Mouse (Mus musculus) heart, embryonic 16.5 days (tissue): ENCODE results near the gene Ppp2r5e. TPM values are rescaled to one million over a fixed set of nuclear protein-coding genes. Genes with fewer than 3 reads are reported as not detected.
A peak's percentile ranks its signal among the peaks of the same experiment; 100 is the strongest.

ENCODE experiments used
- ATAC-seq: fragments of 200-750 bp; cut with Nextera tagmentation; replicated peaks from 2 replicates; pipeline ENCODE4 v1.8.0; 2017; ENCODE audit warnings: moderate number of reproducible peaks; ENCODE audit not compliant: insufficient read depth, low FRiP score; ENCODE audit errors: extremely low read depth
- H3K27ac ChIP-seq: fragments of 300-500 bp; sonication (generic); 2 replicates; pipeline ENCODE4 v1.5.1; 2014; ENCODE audit warnings: mild to moderate bottlenecking, low read length, control low read depth, moderate library complexity
- H3K27me3 ChIP-seq: fragments of 300-500 bp; sonication (generic); 2 replicates; pipeline ENCODE4 v1.6.1; 2014; ENCODE audit warnings: low read length, mixed read lengths; ENCODE audit not compliant: control insufficient read depth, insufficient read depth
- H3K36me3 ChIP-seq: fragments of 300-500 bp; sonication (generic); 2 replicates; pipeline ENCODE4 v1.6.1; 2014; ENCODE audit not compliant: control insufficient read depth, insufficient read depth
- H3K4me1 ChIP-seq: fragments of 300-500 bp; sonication (generic); 2 replicates; pipeline ENCODE4 v1.6.1; 2014; ENCODE audit warnings: low read length, mixed read lengths; ENCODE audit not compliant: control insufficient read depth, insufficient read depth
- H3K4me2 ChIP-seq: fragments of 300-500 bp; sonication (generic); 2 replicates; pipeline ENCODE4 v1.6.1; 2014; ENCODE audit warnings: low read depth, mild to moderate bottlenecking, control low read depth, low read length
- H3K4me3 ChIP-seq: fragments of 300-500 bp; sonication (generic); 2 replicates; pipeline ENCODE4 v1.5.1; 2014; ENCODE audit warnings: mild to moderate bottlenecking, control low read depth, low read length
- H3K9ac ChIP-seq: fragments of 300-500 bp; sonication (generic); 2 replicates; pipeline ENCODE4 v1.6.1; 2014; ENCODE audit warnings: low read length, control low read depth
- H3K9me3 ChIP-seq: fragments of 300-500 bp; sonication (generic); replicated peaks from 2 replicates; pipeline ENCODE4 v1.6.1; 2016; ENCODE audit warnings: low read length; ENCODE audit not compliant: control insufficient read depth
- WGBS: fragments of 180-500 bp; shearing (Covaris S2); extraction: QIAGEN DNeasy Blood & Tissue Kit; methylation state at CpG from one replicate; pipeline ENCODE4 v1.1.7; 2014; 5-methylcytosine and 5-hydroxymethylcytosine counted together
- polyA plus RNA-seq: library from polyadenylated mRNA; unstranded; fragments of >200 nt; fragmentation: Nextera tagmentation; extraction: Ambion mirVana; gene quantifications from 2 replicates; pipeline ENCODE4 v1.2.1, GENCODE M21; 2015

The Ppp2r5e gene
- 7.9 and 8.3 TPM in 2 replicates for polyA plus RNA-seq

DNA sequence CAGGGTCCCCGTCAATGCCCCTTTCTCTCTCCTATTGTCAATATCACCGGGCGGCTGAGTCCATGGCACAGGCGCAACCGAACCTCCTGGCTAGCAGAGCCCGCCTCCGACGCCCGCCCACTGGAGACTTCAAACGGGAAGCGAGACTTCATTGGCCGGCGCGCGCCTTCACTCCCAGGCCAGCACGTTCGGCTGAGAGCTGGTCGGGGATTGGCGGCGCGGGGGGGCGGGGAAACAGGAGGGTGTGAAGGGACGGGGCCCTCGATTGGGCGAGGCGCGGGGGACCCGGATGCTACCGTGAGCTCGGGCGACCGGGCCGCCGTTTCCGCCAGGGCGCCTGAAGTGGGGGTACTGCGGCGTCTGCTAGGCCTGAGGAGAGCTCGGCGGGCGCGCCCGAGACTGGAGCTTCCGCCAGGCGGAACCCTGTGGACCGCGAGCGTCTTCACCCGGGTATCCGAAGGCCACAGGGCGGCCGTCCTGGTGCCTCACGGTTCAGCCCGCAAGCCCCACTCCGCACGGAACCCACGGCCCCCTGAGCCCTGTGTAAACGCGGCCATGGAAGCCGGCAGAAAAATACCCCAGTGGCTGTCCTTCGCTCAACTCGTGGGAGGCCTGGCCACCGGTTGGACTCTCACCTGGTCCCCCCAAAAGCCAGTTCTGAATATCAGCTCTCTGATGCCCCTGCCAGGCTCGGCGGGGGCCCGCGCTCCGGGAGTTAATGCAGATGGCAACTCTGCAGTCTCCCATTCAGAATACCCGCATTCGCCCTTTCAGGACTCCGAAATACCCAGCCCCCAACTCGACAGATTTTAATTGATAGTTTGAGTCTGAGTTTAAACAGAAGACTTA is at the start of gene Ppp2r5e:
Ppp2r5e (minus strand) TSS at position 92 of the 849 bp plus-strand sequence.
- peak; percentile 98 for ATAC-seq
- peak within 1 kb of the TSS; percentile 95 for H3K4me2 ChIP-seq

DNA sequence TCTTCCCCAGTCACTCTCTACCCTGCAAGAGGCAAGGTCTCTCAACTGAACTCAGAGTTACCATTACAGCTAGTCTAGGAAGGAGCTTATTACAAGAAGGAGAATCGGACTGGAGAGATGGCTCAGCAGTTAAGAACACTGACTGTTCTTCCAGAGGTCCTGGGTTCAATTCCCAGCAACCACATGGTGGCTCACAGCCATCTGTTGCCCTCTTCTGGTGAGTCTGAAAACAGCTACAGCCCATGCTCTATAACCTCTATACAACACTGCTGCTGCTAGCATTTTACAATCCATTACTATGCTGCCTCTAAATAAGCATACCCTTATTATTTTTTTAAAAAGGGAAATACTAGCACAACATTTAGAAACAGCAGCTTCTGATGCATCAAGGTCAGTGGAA is 49.7 kb upstream of the Ppp2r5e start:
- Histone ChIP-seq H3K27ac (no peak overlapping the region), H3K27me3 (no peaks in the 10 kb centered on the region), H3K9me3 (no peaks in the 10 kb centered on the region), H3K9ac (no peak overlapping the region), H3K4me1 (0 out of 2 replicates have a peak, but pooled peaks cover 2% of the 10 kb centered on the region), H3K4me2 (no peak overlapping the region), H3K36me3 (no peaks in the 10 kb centered on the region), H3K4me3 (no peak overlapping the region)
- ATAC-seq = no peak
- 91% methylated on average over 1 of the region's 1 CpGs for WGBS

More for the DNA sequence above, at the start of gene Ppp2r5e:
- peak within 1 kb of the TSS; percentile 97 for H3K27ac ChIP-seq
- under 1% methylated on average over 72 of the region's 72 CpGs for WGBS
- H3K36me3 ChIP-seq = peaks cover 10% of the 10 kb centered on the region
- H3K27me3 ChIP-seq = no peaks in the 10 kb centered on the region
- peak within 1 kb of the TSS; percentile 94 for H3K9ac ChIP-seq
- no peaks in the 10 kb centered on the region for H3K9me3 ChIP-seq
- H3K4me1 ChIP-seq = peaks cover 12% of the 10 kb centered on the region
- peak within 1 kb of the TSS; percentile 99 for H3K4me3 ChIP-seq

GRCm38 (mm10) chr12:75641726-75642125 is 45.7 kb upstream of the Ppp2r5e start:
- no peaks in the 10 kb centered on the region for H3K27me3 ChIP-seq
- 100% methylated on average over 1 of the region's 1 CpGs for WGBS
- no peak overlapping the region for H3K27ac ChIP-seq

GRCm38 (mm10) chr12:75638345-75638744 is 42.3 kb upstream of the Ppp2r5e start:
- ATAC-seq = no peak
- no peaks in the 10 kb centered on the region for H3K9me3 ChIP-seq
- no peak overlapping the region for H3K9ac ChIP-seq
- H3K36me3 ChIP-seq = no peaks in the 10 kb centered on the region
- 82% methylated on average over 2 of the region's 2 CpGs for WGBS
- H3K4me2 ChIP-seq = no peak overlapping the region
- H3K4me3 ChIP-seq = no peak overlapping the region
- H3K27ac ChIP-seq = no peak overlapping the region
- H3K27me3 ChIP-seq = no peaks in the 10 kb centered on the region
- H3K4me1 ChIP-seq = peaks cover 9% of the 10 kb centered on the region

More at GRCm38 (mm10) chr12:75641726-75642125, 45.7 kb upstream of the Ppp2r5e start:
- Histone ChIP-seq H3K4me3 (no peak overlapping the region), H3K9me3 (no peaks in the 10 kb centered on the region), H3K4me2 (no peak overlapping the region), H3K9ac (no peak overlapping the region), H3K36me3 (no peaks in the 10 kb centered on the region), H3K4me1 (no peaks in the 10 kb centered on the region)
- ATAC-seq = no peak

DNA sequence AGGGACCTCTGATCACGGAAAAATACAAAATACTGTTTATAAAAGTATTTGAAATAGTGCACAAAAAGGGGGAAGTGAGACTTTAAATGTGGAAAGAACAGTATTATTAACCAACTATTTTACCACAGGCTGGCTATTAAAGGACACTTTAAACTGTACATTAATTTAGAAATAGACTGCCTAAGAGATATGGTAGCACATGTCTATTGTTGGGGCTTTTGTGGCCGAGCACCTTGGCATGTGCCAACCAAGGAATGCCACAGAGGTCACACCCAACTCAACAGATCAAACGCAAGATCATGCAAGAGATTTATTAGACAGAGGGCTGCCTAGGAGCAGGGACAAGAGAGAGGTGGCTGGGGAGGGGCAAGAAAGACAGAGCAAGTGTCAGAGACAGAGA is 41.1 kb upstream of the Ppp2r5e start:
- Histone ChIP-seq H3K4me3 (no peak overlapping the region), H3K9me3 (no peaks in the 10 kb centered on the region), H3K36me3 (no peaks in the 10 kb centered on the region; the same call in 1 of the 2 replicates), H3K4me2 (no peak overlapping the region), H3K27ac (no peak overlapping the region), H3K4me1 (peaks cover 9% of the 10 kb centered on the region), H3K9ac (no peak overlapping the region), H3K27me3 (no peaks in the 10 kb centered on the region)
- ATAC-seq = no peak
- WGBS = 85% methylated on average over 3 of the region's 3 CpGs

- H3K4me1 ChIP-seq = peaks cover 9% of the 10 kb centered on the region
- no peaks in the 10 kb centered on the region for H3K27me3 ChIP-seq
- no peak overlapping the region for H3K27ac ChIP-seq
- no peak overlapping the region for H3K9ac ChIP-seq
- no peak overlapping the region for H3K4me3 ChIP-seq
- H3K36me3 ChIP-seq = no peaks in the 10 kb centered on the region; the same call in 1 of the 2 replicates
- no peaks in the 10 kb centered on the region for H3K9me3 ChIP-seq
- WGBS = 73% methylated on average over 10 of the region's 10 CpGs
- ATAC-seq = no peak
- H3K4me2 ChIP-seq = no peak overlapping the region
Measured at GRCm38 (mm10) chr12:75635771-75636430, 39.9 kb upstream of the Ppp2r5e start.

DNA sequence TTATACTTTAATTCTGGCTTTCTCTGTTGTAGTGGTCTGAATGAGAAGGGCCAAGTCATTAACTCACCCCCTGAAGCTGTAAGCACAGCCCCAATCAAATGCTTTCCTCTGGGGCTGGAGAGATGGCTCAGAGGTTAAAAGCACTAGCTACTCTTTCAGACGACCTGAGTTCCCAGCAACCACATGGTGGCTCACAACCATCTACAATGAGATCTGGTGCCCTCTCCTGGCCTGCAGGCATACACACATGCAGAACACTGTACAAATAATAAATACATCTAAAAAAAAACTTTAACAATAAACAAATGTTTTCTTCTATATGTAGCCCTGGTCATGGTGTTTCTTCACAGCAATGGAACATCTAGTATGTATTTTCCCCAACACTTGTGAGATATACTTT is 33.6 kb upstream of the Ppp2r5e start:
- H3K9me3 ChIP-seq = peaks cover 3% of the 10 kb centered on the region; the same call in 1 of the 2 replicates
- H3K9ac ChIP-seq = no peak overlapping the region
- no peak overlapping the region for H3K4me2 ChIP-seq
- no peak overlapping the region for H3K27ac ChIP-seq
- H3K27me3 ChIP-seq = no peaks in the 10 kb centered on the region
- no peak overlapping the region for H3K4me3 ChIP-seq
- peaks cover 9% of the 10 kb centered on the region for H3K4me1 ChIP-seq
- ATAC-seq = no peak
- WGBS = 72% methylated on average over 1 of the region's 1 CpGs
- H3K36me3 ChIP-seq = no peaks in the 10 kb centered on the region; the same call in 1 of the 2 replicates

GRCm38 (mm10) chr12:75623292-75623691 is 27.2 kb upstream of the Ppp2r5e start:
- Histone ChIP-seq H3K27me3 (no peaks in the 10 kb centered on the region), H3K4me1 (no peaks in the 10 kb centered on the region), H3K27ac (no peak overlapping the region), H3K9me3 (peaks cover 5% of the 10 kb centered on the region; the same call in 1 of the 2 replicates), H3K4me2 (no peak overlapping the region), H3K36me3 (no peaks in the 10 kb centered on the region), H3K9ac (no peak overlapping the region), H3K4me3 (no peak overlapping the region)
- no peak for ATAC-seq
- WGBS = 90% methylated on average over 5 of the region's 5 CpGs

DNA sequence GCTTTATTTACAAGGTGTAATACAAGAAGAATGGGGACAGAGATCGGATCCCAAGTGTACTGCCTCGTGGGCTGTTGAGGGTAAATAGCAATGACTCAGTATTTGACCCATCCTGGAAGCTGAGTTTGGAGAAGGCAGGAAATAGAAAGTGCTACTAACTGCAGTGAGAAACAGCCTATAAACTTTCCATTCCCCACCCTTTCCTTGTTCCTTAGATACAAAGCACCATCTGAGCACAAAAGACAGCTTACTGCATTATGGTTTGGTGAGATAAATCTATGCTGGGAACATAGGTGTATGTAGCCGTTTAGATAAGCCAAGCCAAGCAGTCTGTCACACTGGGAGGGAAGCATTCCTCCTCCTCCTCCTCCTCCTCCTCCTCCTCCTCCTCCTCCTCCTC is 26.8 kb upstream of the Ppp2r5e start:
- Histone ChIP-seq H3K4me2 (no peak overlapping the region), H3K9me3 (peaks cover 5% of the 10 kb centered on the region; the same call in 1 of the 2 replicates), H3K36me3 (no peaks in the 10 kb centered on the region), H3K9ac (no peak overlapping the region), H3K4me1 (no peaks in the 10 kb centered on the region), H3K27me3 (no peaks in the 10 kb centered on the region), H3K27ac (no peak overlapping the region), H3K4me3 (no peak overlapping the region)
- ATAC-seq = no peak
- 57% methylated on average over 3 of the region's 3 CpGs for WGBS
